Mouse (Mus musculus): ENCODE measurements at regions not wholly inside any gene's neighbourhood (a gene's known extent, or its start where the extent isn't known, plus 50 kb on each side); places are given as distances from the start of the nearest gene placed in this dataset.

- H3K27me3 ChIP-seq (ENCODE audit: control insufficient read depth, insufficient read depth, low read length): no peaks in the 10 kb centered on the region
- WGBS: 81% methylated on average over 4 of the region's 4 CpGs
- H3K36me3 ChIP-seq (ENCODE audit: control insufficient read depth, insufficient read depth, low read length): no peaks in the 10 kb centered on the region
- no peak overlapping the region for H3K4me2 ChIP-seq (ENCODE audit: low read length)
- no peak for ATAC-seq (ENCODE audit: low FRiP score, low TSS enrichment)
- no peak overlapping the region for H3K4me3 ChIP-seq (replicated peaks; ENCODE audit: low read depth, low read length)
- H3K4me1 ChIP-seq (ENCODE audit: control insufficient read depth, insufficient read depth, low read length): no peaks in the 10 kb centered on the region
- no peak overlapping the region for H3K9ac ChIP-seq (replicated peaks; ENCODE audit: low read length)
- no peaks in the 10 kb centered on the region for H3K9me3 ChIP-seq (ENCODE audit: control insufficient read depth, low read length)
- no peak for DNase-seq
- no peak overlapping the region for H3K27ac ChIP-seq (replicated peaks; ENCODE audit: low read depth, low read length)
These were observed 85.6 kb downstream of the Fgf18 start for GRCm38 (mm10) chr11:33061570-33061969.

GRCm38 (mm10) chr11:33060352-33060751 lies 86.8 kb downstream of the Fgf18 start:
- peak; percentile 27; the same call in 1 of the 2 replicates for ATAC-seq (ENCODE audit: low FRiP score, low TSS enrichment)

GRCm38 (mm10) chr11:33050216-33050615 lies 97.0 kb downstream of the Fgf18 start:
- no peak overlapping the region for H3K27ac ChIP-seq (replicated peaks; ENCODE audit: low read depth, low read length)
- no peaks in the 10 kb centered on the region for H3K36me3 ChIP-seq (ENCODE audit: control insufficient read depth, insufficient read depth, low read length)

More at GRCm38 (mm10) chr11:33060352-33060751, 86.8 kb downstream of the Fgf18 start:
- Histone ChIP-seq H3K36me3 (ENCODE audit: control insufficient read depth, insufficient read depth, low read length) (no peaks in the 10 kb centered on the region), H3K27ac (replicated peaks; ENCODE audit: low read depth, low read length) (no peak overlapping the region), H3K9ac (replicated peaks; ENCODE audit: low read length) (no peak overlapping the region), H3K4me2 (ENCODE audit: low read length) (no peak overlapping the region), H3K4me1 (ENCODE audit: control insufficient read depth, insufficient read depth, low read length) (no peaks in the 10 kb centered on the region), H3K4me3 (replicated peaks; ENCODE audit: low read depth, low read length) (no peak overlapping the region), H3K27me3 (ENCODE audit: control insufficient read depth, insufficient read depth, low read length) (no peaks in the 10 kb centered on the region), H3K9me3 (ENCODE audit: control insufficient read depth, low read length) (no peaks in the 10 kb centered on the region)
- 84% methylated on average over 3 of the region's 3 CpGs for WGBS
- no peak for DNase-seq

GRCm38 (mm10) chr11:33039854-33040792 lies 107.1 kb downstream of the Fgf18 start:
- H3K27ac ChIP-seq (replicated peaks; ENCODE audit: low read depth, low read length): no peak overlapping the region
- no peak overlapping the region for H3K9ac ChIP-seq (replicated peaks; ENCODE audit: low read length)
- no peak overlapping the region for H3K4me3 ChIP-seq (replicated peaks; ENCODE audit: low read depth, low read length)
- no peaks in the 10 kb centered on the region for H3K27me3 ChIP-seq (ENCODE audit: control insufficient read depth, insufficient read depth, low read length)
- no peaks in the 10 kb centered on the region for H3K36me3 ChIP-seq (ENCODE audit: control insufficient read depth, insufficient read depth, low read length)
- no peaks in the 10 kb centered on the region for H3K4me1 ChIP-seq (ENCODE audit: control insufficient read depth, insufficient read depth, low read length)
- ATAC-seq (ENCODE audit: low FRiP score, low TSS enrichment) (no peak), DNase-seq (no peak)
- WGBS: 81% methylated on average over 10 of the region's 10 CpGs
- H3K4me2 ChIP-seq (ENCODE audit: low read length): no peak overlapping the region
- no peaks in the 10 kb centered on the region for H3K9me3 ChIP-seq (ENCODE audit: control insufficient read depth, low read length)

More at GRCm38 (mm10) chr11:33050216-33050615, 97.0 kb downstream of the Fgf18 start:
- Histone ChIP-seq H3K4me3 (replicated peaks; ENCODE audit: low read depth, low read length) (no peak overlapping the region), H3K9ac (replicated peaks; ENCODE audit: low read length) (no peak overlapping the region), H3K4me1 (ENCODE audit: control insufficient read depth, insufficient read depth, low read length) (no peaks in the 10 kb centered on the region), H3K27me3 (ENCODE audit: control insufficient read depth, insufficient read depth, low read length) (no peaks in the 10 kb centered on the region), H3K4me2 (ENCODE audit: low read length) (no peak overlapping the region), H3K9me3 (ENCODE audit: control insufficient read depth, low read length) (no peaks in the 10 kb centered on the region)
- DNase-seq: no peak
- WGBS: 86% methylated on average over 12 of the region's 12 CpGs
- ATAC-seq (ENCODE audit: low FRiP score, low TSS enrichment): no peak

- ATAC-seq (ENCODE audit: low FRiP score, low TSS enrichment): no peak
These were observed 110.8 kb downstream of the Fgf18 start for GRCm38 (mm10) chr11:33036367-33036766.

GRCm38 (mm10) chr11:33028920-33029319 lies 118.3 kb downstream of the Fgf18 start:
- no peak overlapping the region for H3K4me2 ChIP-seq (ENCODE audit: low read length)
- no peaks in the 10 kb centered on the region for H3K4me1 ChIP-seq (ENCODE audit: control insufficient read depth, insufficient read depth, low read length)
- no peaks in the 10 kb centered on the region for H3K9me3 ChIP-seq (ENCODE audit: control insufficient read depth, low read length)
- DNase-seq: no peak
- H3K9ac ChIP-seq (replicated peaks; ENCODE audit: low read length): no peak overlapping the region
- ATAC-seq (ENCODE audit: low FRiP score, low TSS enrichment): no peak
- no peak overlapping the region for H3K27ac ChIP-seq (replicated peaks; ENCODE audit: low read depth, low read length)
- no peaks in the 10 kb centered on the region for H3K27me3 ChIP-seq (ENCODE audit: control insufficient read depth, insufficient read depth, low read length)
- no peak overlapping the region for H3K4me3 ChIP-seq (replicated peaks; ENCODE audit: low read depth, low read length)
- H3K36me3 ChIP-seq (ENCODE audit: control insufficient read depth, insufficient read depth, low read length): no peaks in the 10 kb centered on the region

More at GRCm38 (mm10) chr11:33036367-33036766, 110.8 kb downstream of the Fgf18 start:
- Histone ChIP-seq H3K4me1 (ENCODE audit: control insufficient read depth, insufficient read depth, low read length) (no peaks in the 10 kb centered on the region), H3K27ac (replicated peaks; ENCODE audit: low read depth, low read length) (no peak overlapping the region), H3K27me3 (ENCODE audit: control insufficient read depth, insufficient read depth, low read length) (no peaks in the 10 kb centered on the region), H3K4me2 (ENCODE audit: low read length) (no peak overlapping the region), H3K9me3 (ENCODE audit: control insufficient read depth, low read length) (no peaks in the 10 kb centered on the region), H3K9ac (replicated peaks; ENCODE audit: low read length) (no peak overlapping the region), H3K4me3 (replicated peaks; ENCODE audit: low read depth, low read length) (no peak overlapping the region), H3K36me3 (ENCODE audit: control insufficient read depth, insufficient read depth, low read length) (no peaks in the 10 kb centered on the region)
- WGBS: 93% methylated on average over 4 of the region's 4 CpGs
- DNase-seq: no peak

GRCm38 (mm10) chr11:33027121-33027520 lies 120.1 kb downstream of the Fgf18 start:
- no peak for ATAC-seq (ENCODE audit: low FRiP score, low TSS enrichment)
- H3K36me3 ChIP-seq (ENCODE audit: control insufficient read depth, insufficient read depth, low read length): no peaks in the 10 kb centered on the region
- no peak overlapping the region for H3K4me3 ChIP-seq (replicated peaks; ENCODE audit: low read depth, low read length)
- H3K4me1 ChIP-seq (ENCODE audit: control insufficient read depth, insufficient read depth, low read length): no peaks in the 10 kb centered on the region
- no peaks in the 10 kb centered on the region for H3K27me3 ChIP-seq (ENCODE audit: control insufficient read depth, insufficient read depth, low read length)
- no peak overlapping the region for H3K9ac ChIP-seq (replicated peaks; ENCODE audit: low read length)
- no peak overlapping the region for H3K27ac ChIP-seq (replicated peaks; ENCODE audit: low read depth, low read length)
- no peak overlapping the region for H3K4me2 ChIP-seq (ENCODE audit: low read length)
- no peak for DNase-seq
- WGBS: 96% methylated on average over 6 of the region's 6 CpGs
- no peaks in the 10 kb centered on the region for H3K9me3 ChIP-seq (ENCODE audit: control insufficient read depth, low read length)

- H3K4me2 ChIP-seq (ENCODE audit: low read length): no peak overlapping the region
- H3K27ac ChIP-seq (replicated peaks; ENCODE audit: low read depth, low read length): no peak overlapping the region
- H3K9me3 ChIP-seq (ENCODE audit: control insufficient read depth, low read length): no peaks in the 10 kb centered on the region
- no peaks in the 10 kb centered on the region for H3K4me1 ChIP-seq (ENCODE audit: control insufficient read depth, insufficient read depth, low read length)
- no peak for ATAC-seq (ENCODE audit: low FRiP score, low TSS enrichment)
- no peak overlapping the region for H3K4me3 ChIP-seq (replicated peaks; ENCODE audit: low read depth, low read length)
- no peaks in the 10 kb centered on the region for H3K27me3 ChIP-seq (ENCODE audit: control insufficient read depth, insufficient read depth, low read length)
- 75% methylated on average over 17 of the region's 17 CpGs for WGBS
- H3K9ac ChIP-seq (replicated peaks; ENCODE audit: low read length): no peak overlapping the region
- DNase-seq: no peak
- no peaks in the 10 kb centered on the region for H3K36me3 ChIP-seq (ENCODE audit: control insufficient read depth, insufficient read depth, low read length)
These were observed 133.7 kb downstream of the Fgf18 start for GRCm38 (mm10) chr11:33013229-33014185.

Measured in midbrain, embryonic 14.5 days (tissue).